Mouse (Mus musculus) liver, adult 2 months (tissue): ENCODE results near the gene Gm13119. TPM values are rescaled to one million over a fixed set of nuclear protein-coding genes. Genes with fewer than 3 reads are reported as not detected.
"Not testable (repeated sequence)": the region's sequence is repeated elsewhere in the genome, so short reads cannot be mapped to it uniquely, and the experiment has no call there.

Experiments
- DNase-seq: peaks from one replicate; pipeline ENCODE4 v3.0.0-alpha.2; 2011; ENCODE audit warnings: low read depth, low spot score; ENCODE audit errors: extremely low read depth
- H3K27ac ChIP-seq: fragments of 200-500 bp; replicated peaks from 2 replicates; pipeline ENCODE4 v1.5.1; 2012; ENCODE audit warnings: low read depth, mild to moderate bottlenecking, control low read depth, inconsistent platforms, low read length; ENCODE audit not compliant: insufficient read depth
- H3K27me3 ChIP-seq: fragments of 200-500 bp; 2 replicates; pipeline ENCODE4 v1.6.1; 2012; ENCODE audit warnings: mild to moderate bottlenecking, moderate library complexity, low read length, inconsistent platforms; ENCODE audit not compliant: control insufficient read depth, insufficient read depth
- H3K36me3 ChIP-seq: fragments of 200-500 bp; 2 replicates; pipeline ENCODE4 v1.6.1; 2012; ENCODE audit warnings: low read length, inconsistent platforms; ENCODE audit not compliant: control insufficient read depth, insufficient read depth
- H3K4me1 ChIP-seq: fragments of 200-500 bp; 2 replicates; pipeline ENCODE4 v1.6.1; 2011; ENCODE audit warnings: low read length; ENCODE audit not compliant: control insufficient read depth, insufficient read depth
- H3K4me3 ChIP-seq: fragments of 200-500 bp; 2 replicates; pipeline ENCODE4 v1.5.1; 2011; ENCODE audit warnings: low read depth, mild to moderate bottlenecking, control low read depth, low read length, moderate library complexity; ENCODE audit not compliant: insufficient read depth
- H3K79me2 ChIP-seq: fragments of 200-500 bp; 2 replicates; pipeline ENCODE4 v1.6.1; 2012; ENCODE audit warnings: inconsistent platforms, mild to moderate bottlenecking, low read length, moderate library complexity; ENCODE audit not compliant: control insufficient read depth, insufficient read depth
- H3K9ac ChIP-seq: fragments of 200-500 bp; 2 replicates; pipeline ENCODE4 v1.6.1; 2012; ENCODE audit warnings: low read depth, mild to moderate bottlenecking, control low read depth, inconsistent platforms, low read length
- CTCF ChIP-seq: fragments of 200-500 bp; IDR thresholded peaks from 2 replicates; pipeline ENCODE4 v1.5.1; 2011; ENCODE audit warnings: low read depth, low read length, control low read depth
- POLR2A ChIP-seq: fragments of 200-500 bp; IDR thresholded peaks from 2 replicates; pipeline ENCODE4 v1.6.1; 2011; ENCODE audit warnings: low read length, control low read depth; ENCODE audit not compliant: insufficient read depth; ENCODE audit errors: extremely low read depth
- WGBS: fragments of 180-500 bp; shearing (Covaris S2); methylation state at CpG from one replicate; pipeline ENCODE4 v1.1.7; 2018; 5-methylcytosine and 5-hydroxymethylcytosine counted together
- polyA plus RNA-seq: library from polyadenylated mRNA; depleted of rRNA; stranded (reverse); fragments of >200 nt; gene quantifications from 2 replicates; pipeline ENCODE4 v1.2.3, GENCODE M21; 2012; rRNA removed
- total RNA-seq: library from RNA; depleted of rRNA; stranded (reverse); fragments of >200 nt; gene quantifications from 2 replicates; pipeline ENCODE4 v1.2.3, GENCODE M21; 2014; rRNA removed

Gm13119 gene
- total RNA-seq (not detected in 2 replicates), polyA plus RNA-seq (not detected in 2 replicates)

GRCm38 (mm10) chr4:144357642-144358041, at the start of gene Gm13119:
Gene Gm13119, plus strand, starts transcription at chr4:144357942.
- H3K27me3 ChIP-seq, H3K27ac ChIP-seq, H3K4me3 ChIP-seq, H3K79me2 ChIP-seq, H3K36me3 ChIP-seq, DNase-seq, H3K9ac ChIP-seq, H3K4me1 ChIP-seq: not testable (repeated sequence)
- WGBS, result 73% methylated on average over 3 of the region's 3 CpGs

- 62% methylated on average over 2 of the region's 2 CpGs for WGBS
- H3K4me1 ChIP-seq, H3K79me2 ChIP-seq, H3K27ac ChIP-seq, H3K9ac ChIP-seq, H3K36me3 ChIP-seq, H3K27me3 ChIP-seq, DNase-seq, H3K4me3 ChIP-seq: not testable (repeated sequence)
These were observed 44.9 kb upstream of the Gm13119 start for GRCm38 (mm10) chr4:144312666-144313460.

GRCm38 (mm10) chr4:144329949-144330348, 27.8 kb upstream of the Gm13119 start, which contains the start of gene Gm13128:
Gene Gm13128, plus strand, starts transcription at chr4:144330249.
- H3K4me1 ChIP-seq, H3K27ac ChIP-seq, H3K9ac ChIP-seq, H3K79me2 ChIP-seq, H3K36me3 ChIP-seq, DNase-seq, H3K27me3 ChIP-seq, H3K4me3 ChIP-seq: not testable (repeated sequence)
- WGBS, result 55% methylated on average over 4 of the region's 4 CpGs

- H3K79me2 ChIP-seq, H3K4me1 ChIP-seq, H3K4me3 ChIP-seq, H3K27me3 ChIP-seq, H3K36me3 ChIP-seq, DNase-seq, H3K9ac ChIP-seq, H3K27ac ChIP-seq: not testable (repeated sequence)
- WGBS, result 67% methylated on average over 3 of the region's 3 CpGs
These were observed 21.9 kb upstream of the Gm13119 start for GRCm38 (mm10) chr4:144335856-144336255.

- Histone ChIP-seq H3K36me3 (no peaks in the 10 kb centered on the region), H3K9ac (no peak within 1 kb of the TSS), H3K4me1 (no peaks in the 10 kb centered on the region), H3K79me2 (no peaks in the 10 kb centered on the region), H3K4me3 (no peak within 1 kb of the TSS), H3K27me3 (no peaks in the 10 kb centered on the region), H3K27ac (no peak within 1 kb of the TSS)
- no peak for TF ChIP-seq POLR2A
- TF ChIP-seq CTCF, result no peak
- no peak for DNase-seq
- 37% methylated on average over 2 of the region's 2 CpGs for WGBS
These were observed 20.2 kb downstream of the Gm13119 start, which contains the start of gene Pramef20 for GRCm38 (mm10) chr4:144377911-144378310. Gene Pramef20, minus strand, starts transcription at chr4:144377933.

GRCm38 (mm10) chr4:144396316-144396715, 38.6 kb downstream of the Gm13119 start:
- WGBS, result 23% methylated on average over 3 of the region's 3 CpGs

More at GRCm38 (mm10) chr4:144396316-144396715, 38.6 kb downstream of the Gm13119 start:
- H3K79me2 ChIP-seq, result no peaks in the 10 kb centered on the region
- H3K4me3 ChIP-seq, result no peak overlapping the region
- no peak overlapping the region for H3K9ac ChIP-seq
- no peaks in the 10 kb centered on the region for H3K4me1 ChIP-seq
- no peaks in the 10 kb centered on the region for H3K27me3 ChIP-seq
- TF ChIP-seq POLR2A (no peak), CTCF (no peak)
- no peak overlapping the region for H3K27ac ChIP-seq
- H3K36me3 ChIP-seq, result no peaks in the 10 kb centered on the region
- no peak for DNase-seq
